11 mouse cellular contexts compared by ENCODE assay signal in genomic region chr5:24510635-24511034, GRCm38 (mm10). TPM values are rescaled to one million over a fixed set of nuclear protein-coding genes. Genes with fewer than 3 reads are reported as not detected.
A peak's percentile ranks its signal among the peaks of the same experiment; 100 is the strongest.
DNase-seq lines count a peak whose midpoint lies in the region; ATAC-seq and TF ChIP-seq lines count a peak whose summit lies in the region.
"Had no signal": no experiment of that assay in that cellular context is flagged by ENCODE, and none has a peak within 500 bp of the region (broad histone marks: within the 10 kb centered on the region; RNA-seq: fewer than 3 reads in every experiment).

No protein-coding gene starts in this region.

- no peak overlapping the region for H3K4me3 ChIP-seq in kidney, postnatal 0 days (replicated peaks; ENCODE audit: low read depth, low read length)
- H3K4me3 ChIP-seq in kidney, embryonic 16.5 days (ENCODE audit: low read length): no peak overlapping the region
- H3K4me3 ChIP-seq in E14TG2a.4 (replicated peaks; ENCODE audit: low read length): no peak overlapping the region
- H3K4me3 ChIP-seq in midbrain, embryonic 16.5 days (ENCODE audit: low read depth, low read length): no peak overlapping the region
- H3K4me3 ChIP-seq: embryonic facial prominence, embryonic 13.5 days had no signal

- H3K4me2 ChIP-seq in kidney, postnatal 0 days (ENCODE audit: low read length): no peak overlapping the region
- H3K4me2 ChIP-seq in kidney, embryonic 16.5 days (replicated peaks; ENCODE audit: low read depth, low read length): no peak overlapping the region
- H3K4me2 ChIP-seq in midbrain, embryonic 16.5 days (ENCODE audit: low read length): no peak overlapping the region
- H3K4me2 ChIP-seq: embryonic facial prominence, embryonic 13.5 days had no signal

- H3K4me1 ChIP-seq in kidney, postnatal 0 days (replicated peaks; ENCODE audit: insufficient read depth, low read length): no peaks in the 10 kb centered on the region
- H3K4me1 ChIP-seq in kidney, embryonic 16.5 days (ENCODE audit: insufficient read depth, low read length): peaks cover 9% of the 10 kb centered on the region
- H3K4me1 ChIP-seq in E14TG2a.4 (replicated peaks; ENCODE audit: low read depth, low read length): peaks cover 33% of the 10 kb centered on the region
- no peaks in the 10 kb centered on the region for H3K4me1 ChIP-seq in midbrain, embryonic 16.5 days (ENCODE audit: control insufficient read depth, insufficient read depth, low read length)

- H3K9me3 ChIP-seq in kidney, postnatal 0 days (replicated peaks; ENCODE audit: low read length): no peaks in the 10 kb centered on the region; the same call in 1 of the 2 replicates
- H3K9me3 ChIP-seq in kidney, embryonic 16.5 days (ENCODE audit: low read length): peaks cover 4% of the 10 kb centered on the region; the same call in 1 of the 2 replicates
- no peaks in the 10 kb centered on the region for H3K9me3 ChIP-seq in E14TG2a.4 (ENCODE audit: low read length)
- H3K9me3 ChIP-seq in midbrain, embryonic 16.5 days (replicated peaks; ENCODE audit: control insufficient read depth, low read length, poor library complexity, severe bottlenecking): no peaks in the 10 kb centered on the region
- H3K9me3 ChIP-seq: embryonic facial prominence, embryonic 13.5 days had no signal

- H3K36me3 ChIP-seq in kidney, postnatal 0 days (ENCODE audit: insufficient read depth, low read length): no peaks in the 10 kb centered on the region
- no peaks in the 10 kb centered on the region for H3K36me3 ChIP-seq in kidney, embryonic 16.5 days (ENCODE audit: insufficient read depth, low read length)
- H3K36me3 ChIP-seq in E14TG2a.4 (ENCODE audit: insufficient read depth, low read length): no peaks in the 10 kb centered on the region
- H3K36me3 ChIP-seq in midbrain, embryonic 16.5 days (ENCODE audit: control insufficient read depth, insufficient read depth, low read length): no peaks in the 10 kb centered on the region
- H3K36me3 ChIP-seq: embryonic facial prominence, embryonic 13.5 days had no signal

- TF ChIP-seq CTCF in kidney, postnatal 0 days (IDR thresholded peaks at IDR 0.05; ENCODE audit: low read depth): peak; percentile 61
- peak; percentile 51 for TF ChIP-seq CTCF in E14TG2a.4 (conservative IDR thresholded peaks at IDR 0.05; ENCODE audit: low read length)

- no peak overlapping the region for H3K27ac ChIP-seq in kidney, postnatal 0 days
- no peak overlapping the region for H3K27ac ChIP-seq in kidney, embryonic 16.5 days (ENCODE audit: low read length)
- no peak overlapping the region for H3K27ac ChIP-seq in midbrain, embryonic 16.5 days (ENCODE audit: low read length)
- H3K27ac ChIP-seq: embryonic facial prominence, embryonic 13.5 days had no signal

- 51% methylated on average over 11 of the region's 11 CpGs for WGBS in kidney, postnatal 0 days
- 43% methylated on average over 11 of the region's 11 CpGs for WGBS in kidney, embryonic 16.5 days
- WGBS in midbrain, embryonic 16.5 days: 50% methylated on average over 11 of the region's 11 CpGs

- H3K9ac ChIP-seq in kidney, postnatal 0 days (ENCODE audit: low read depth, low read length): no peak overlapping the region
- H3K9ac ChIP-seq in kidney, embryonic 16.5 days (replicated peaks; ENCODE audit: low read length): no peak overlapping the region
- H3K9ac ChIP-seq in midbrain, embryonic 16.5 days (ENCODE audit: low read depth, low read length): no peak overlapping the region
- H3K9ac ChIP-seq: embryonic facial prominence, embryonic 13.5 days had no signal

- DNase-seq in kidney, postnatal 0 days (ENCODE audit: low spot score): no peak
- peak; percentile 46 for DNase-seq in adrenal gland, adult 2 months
- DNase-seq in thymus, postnatal 0 days (ENCODE audit: low spot score): peak; percentile 28
- no peak for DNase-seq in right cerebral cortex, postnatal 14 days

- ATAC-seq in kidney, postnatal 0 days (replicated peaks; ENCODE audit: low FRiP score, low read depth): no peak
- no peak for ATAC-seq in kidney, embryonic 16.5 days (ENCODE audit: low FRiP score, low TSS enrichment)
- ATAC-seq in hematopoietic stem cell, adult 5-6 weeks (replicated peaks in 1 of 2; ENCODE audit: insufficient read depth in 1 of 2, low FRiP score in 2 of 2, low TSS enrichment in 1 of 2, low read depth in 1 of 2, poor library complexity in 2 of 2, severe bottlenecking in 2 of 2): peak; percentile 22 to 51; a peak in 1 of 4 replicates
- ATAC-seq in midbrain, embryonic 16.5 days: no peak

- no peaks in the 10 kb centered on the region for H3K27me3 ChIP-seq in kidney, postnatal 0 days (ENCODE audit: insufficient read depth, low read length)
- peaks cover 10% of the 10 kb centered on the region; the same call in 1 of the 2 replicates for H3K27me3 ChIP-seq in kidney, embryonic 16.5 days (ENCODE audit: insufficient read depth, low read length)
- H3K27me3 ChIP-seq in E14TG2a.4 (ENCODE audit: insufficient read depth, low read length): peaks cover 5% of the 10 kb centered on the region
- H3K27me3 ChIP-seq in midbrain, embryonic 16.5 days (ENCODE audit: control insufficient read depth, insufficient read depth, low read depth, low read length): no peaks in the 10 kb centered on the region

RNA-seq across cellular contexts. Expression of gene Gbx1, which starts 16.4 kb away (rescaled TPM):
- polyA plus RNA-seq in kidney, postnatal 0 days (2015; fragmentation: Nextera tagmentation; extraction: Ambion mirVana): 0.04 TPM in 2 replicates
- polyA plus RNA-seq in kidney, embryonic 16.5 days (2015; fragmentation: Nextera tagmentation; extraction: Ambion mirVana): 0.08 TPM in 1 of 2 replicates, not detected in the other
- total RNA-seq in adrenal gland, adult 2 months (2021): not detected
- not detected in 2 replicates for polyA plus RNA-seq in adrenal gland, adult 2 months (2012; rRNA removed)
- not detected in 2 replicates for total RNA-seq in hematopoietic stem cell, adult 5-6 weeks (2017)
- 0.10 TPM in 1 of 2 replicates, not detected in the other for polyA plus RNA-seq in thymus, postnatal 0 days (2015; fragmentation: Nextera tagmentation; extraction: Ambion mirVana)
- polyA plus RNA-seq in midbrain, embryonic 16.5 days (2015; fragmentation: Nextera tagmentation; extraction: Ambion mirVana): 0.20 and 0.21 TPM in 2 replicates
- total RNA-seq: neutrophil, adult 5-6 weeks had no signal

RNA-seq across cellular contexts. Expression of gene Asb10, which starts 30.1 kb away (rescaled TPM):
- 0.69 and 0.93 TPM in 2 replicates for polyA plus RNA-seq in kidney, postnatal 0 days (2015; fragmentation: Nextera tagmentation; extraction: Ambion mirVana)
- 0.42 and 0.71 TPM in 2 replicates for polyA plus RNA-seq in kidney, embryonic 16.5 days (2015; fragmentation: Nextera tagmentation; extraction: Ambion mirVana)
- total RNA-seq in adrenal gland, adult 2 months (2021): not detected
- polyA plus RNA-seq in adrenal gland, adult 2 months (2012; rRNA removed): 0.30 and 0.76 TPM in 2 replicates
- not detected in 2 replicates for total RNA-seq in hematopoietic stem cell, adult 5-6 weeks (2017)
- 0.88 and 0.94 TPM in 2 replicates for polyA plus RNA-seq in thymus, postnatal 0 days (2015; fragmentation: Nextera tagmentation; extraction: Ambion mirVana)
- polyA plus RNA-seq in midbrain, embryonic 16.5 days (2015; fragmentation: Nextera tagmentation; extraction: Ambion mirVana): 0.15 TPM in 1 of 2 replicates, not detected in the other
- total RNA-seq: left cerebral cortex, adult 18-20 months; neutrophil, adult 5-6 weeks had no signal

RNA-seq across cellular contexts. Expression of gene 4931409K22Rik, which starts 46.0 kb away (rescaled TPM):
- polyA plus RNA-seq in kidney, postnatal 0 days (2015; fragmentation: Nextera tagmentation; extraction: Ambion mirVana): 0.12 and 0.19 TPM in 2 replicates
- polyA plus RNA-seq in kidney, embryonic 16.5 days (2015; fragmentation: Nextera tagmentation; extraction: Ambion mirVana): 0.16 and 0.41 TPM in 2 replicates
- total RNA-seq in adrenal gland, adult 2 months (2021): not detected
- not detected in 2 replicates for polyA plus RNA-seq in adrenal gland, adult 2 months (2012; rRNA removed)
- total RNA-seq in hematopoietic stem cell, adult 5-6 weeks (2017): not detected in 2 replicates
- polyA plus RNA-seq in thymus, postnatal 0 days (2015; fragmentation: Nextera tagmentation; extraction: Ambion mirVana): not detected in 2 replicates
- 0.08 TPM in 1 of 2 replicates, not detected in the other for polyA plus RNA-seq in midbrain, embryonic 16.5 days (2015; fragmentation: Nextera tagmentation; extraction: Ambion mirVana)
- total RNA-seq: left cerebral cortex, adult 18-20 months; neutrophil, adult 5-6 weeks had no signal

RNA-seq across cellular contexts. Expression of gene Agap3, which starts 58.7 kb away (rescaled TPM):
- polyA plus RNA-seq in kidney, postnatal 0 days (2015; fragmentation: Nextera tagmentation; extraction: Ambion mirVana): 23.9 and 26.9 TPM in 2 replicates
- polyA plus RNA-seq in kidney, embryonic 16.5 days (2015; fragmentation: Nextera tagmentation; extraction: Ambion mirVana): 15.0 and 21.0 TPM in 2 replicates
- total RNA-seq in adrenal gland, adult 2 months (2021): 10 to 100 TPM; 78.8 to 89.8 TPM
- 96.5 and 106 TPM in 2 replicates for polyA plus RNA-seq in adrenal gland, adult 2 months (2012; rRNA removed)
- 32.4 and 37.8 TPM in 2 replicates for total RNA-seq in hematopoietic stem cell, adult 5-6 weeks (2017)
- polyA plus RNA-seq in thymus, postnatal 0 days (2015; fragmentation: Nextera tagmentation; extraction: Ambion mirVana): 24.5 and 26.9 TPM in 2 replicates
- 55.6 and 56.9 TPM in 2 replicates for polyA plus RNA-seq in midbrain, embryonic 16.5 days (2015; fragmentation: Nextera tagmentation; extraction: Ambion mirVana)

Comparison
In these comparisons a context has a peak if more than half of its experiments do, and no peak if none do; other contexts are left out.
1. ATAC-seq: peak in hematopoietic stem cell, adult 5-6 weeks (2 of 2); none in kidney, postnatal 0 days (single experiment), kidney, embryonic 16.5 days (single experiment) and midbrain, embryonic 16.5 days (single experiment).
2. DNase-seq: peak in adrenal gland, adult 2 months (single experiment) and thymus, postnatal 0 days (single experiment); none in kidney, postnatal 0 days (single experiment) and right cerebral cortex, postnatal 14 days (single experiment).